Mouse (Mus musculus): ENCODE data around the gene Tmeff1.
"Not testable (repeated sequence)": the region's sequence is repeated elsewhere in the genome, so short reads cannot be mapped to it uniquely, and the experiment has no call there.

Tmeff1 gene

DNA sequence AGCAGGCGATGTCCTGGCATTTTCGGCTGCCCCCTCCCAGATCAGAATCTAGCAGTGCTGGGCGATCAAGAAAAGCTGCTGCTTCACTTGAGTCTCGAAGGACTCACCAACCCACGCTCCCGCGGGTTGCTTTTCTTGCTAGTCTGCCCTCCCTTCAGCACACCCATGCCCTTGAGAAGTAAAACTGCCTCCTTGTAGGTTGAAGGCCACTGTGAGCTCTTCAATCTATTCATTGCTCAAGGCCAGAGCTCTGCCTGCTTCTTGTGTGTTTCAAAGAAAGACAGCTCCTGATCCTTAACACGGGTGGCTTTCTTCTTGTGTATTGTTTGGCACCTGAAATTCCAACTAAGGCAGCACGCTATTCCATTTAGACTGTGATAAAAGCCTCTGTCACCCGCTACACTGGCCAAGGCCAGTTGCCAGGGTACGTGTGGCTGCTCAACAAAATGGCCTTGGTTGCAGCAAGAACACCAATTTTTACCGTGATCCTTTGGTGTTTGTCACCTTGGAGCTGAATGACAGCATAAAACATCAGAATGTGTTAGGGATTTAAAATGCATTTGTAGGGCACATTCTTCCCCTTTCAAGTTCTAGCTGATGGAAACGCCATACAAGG lies 91.7 kb downstream of the Tmeff1 start:
- DNase-seq (ENCODE audit: low spot score in 2 of 2): no peak

DNA sequence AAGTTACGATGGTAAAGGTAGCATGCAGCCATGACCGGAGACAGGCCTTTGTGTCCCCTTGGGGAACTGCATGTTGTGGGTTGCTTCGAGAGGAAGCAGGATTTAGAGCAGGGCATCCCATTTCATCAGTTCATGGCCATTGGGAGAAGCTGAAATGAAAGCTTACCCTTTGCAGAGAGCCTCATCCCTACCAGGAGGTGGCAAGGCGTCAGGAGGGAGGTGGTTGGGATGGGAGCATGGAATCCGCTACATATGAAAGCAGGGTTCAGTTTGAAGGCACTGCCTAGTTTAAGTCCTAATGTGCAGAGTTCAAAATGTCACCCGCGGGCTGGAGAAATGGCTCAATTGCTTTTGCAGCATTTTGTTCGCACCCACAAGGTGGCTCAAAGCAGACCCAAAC lies 92.3 kb downstream of the Tmeff1 start:
- DNase-seq (ENCODE audit: low spot score in 2 of 2): no peak

DNA sequence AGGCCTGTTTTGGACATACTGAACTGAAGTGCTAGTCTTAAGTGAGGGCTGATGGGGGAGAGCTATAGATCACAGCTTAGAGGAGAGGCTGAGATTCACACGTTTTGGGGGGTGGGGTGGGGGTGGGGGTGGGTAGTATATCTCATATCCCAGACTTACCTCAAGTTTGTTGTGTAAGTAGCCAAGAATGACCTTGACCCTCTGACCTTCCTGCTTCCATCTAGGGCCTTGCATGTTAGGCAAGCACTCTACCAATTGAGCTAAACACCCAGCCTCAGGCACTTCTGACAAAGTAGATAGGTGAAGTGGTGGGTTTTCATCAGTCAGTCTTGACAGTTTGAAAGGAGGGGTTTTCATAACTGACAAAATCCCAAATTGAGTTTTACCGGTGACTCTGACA lies 92.8 kb downstream of the Tmeff1 start:
- no peak for DNase-seq (ENCODE audit: low spot score in 2 of 2)

DNA sequence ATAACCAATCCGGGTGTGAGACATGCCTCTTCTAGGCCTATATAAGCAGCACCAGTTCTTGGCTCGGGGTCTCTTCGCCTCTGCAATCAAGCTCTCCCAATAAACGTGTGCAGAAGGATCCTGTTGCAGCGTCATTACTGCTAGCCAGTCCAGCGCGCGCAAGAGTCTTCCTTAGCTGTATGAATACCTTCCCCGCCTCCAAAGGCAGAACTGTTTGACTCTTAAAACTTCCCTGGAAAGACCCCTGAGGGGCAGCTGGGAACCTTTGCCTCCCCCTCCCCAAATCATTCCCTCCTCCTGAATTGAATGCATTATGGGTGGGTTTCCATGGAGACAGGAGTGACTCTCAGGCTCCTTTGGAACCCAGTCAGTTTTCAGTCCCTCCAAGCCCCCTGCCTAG lies 93.8 kb downstream of the Tmeff1 start:
- no peak for DNase-seq (ENCODE audit: low spot score in 2 of 2)

DNA sequence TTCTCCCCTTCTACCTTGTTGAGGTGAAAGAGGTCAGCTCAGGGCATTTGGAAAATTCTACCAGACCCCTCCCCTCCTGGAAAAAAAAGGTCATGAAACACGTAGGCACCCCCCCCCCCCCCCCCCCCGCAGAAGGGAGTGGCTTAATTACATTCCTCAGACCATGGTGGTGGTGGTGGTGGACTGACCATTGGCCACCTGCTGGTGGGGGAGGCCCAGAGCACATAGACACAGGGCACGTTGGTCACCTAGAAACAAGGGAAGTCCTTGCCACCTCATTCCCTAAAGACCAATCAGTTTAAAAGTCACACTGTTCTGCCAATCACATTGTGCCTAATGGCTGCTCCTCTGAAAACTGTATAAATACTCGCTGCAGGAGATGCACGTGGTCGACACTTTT lies 94.8 kb downstream of the Tmeff1 start:
- DNase-seq (ENCODE audit: low spot score in 2 of 2): not testable (repeated sequence)

DNA sequence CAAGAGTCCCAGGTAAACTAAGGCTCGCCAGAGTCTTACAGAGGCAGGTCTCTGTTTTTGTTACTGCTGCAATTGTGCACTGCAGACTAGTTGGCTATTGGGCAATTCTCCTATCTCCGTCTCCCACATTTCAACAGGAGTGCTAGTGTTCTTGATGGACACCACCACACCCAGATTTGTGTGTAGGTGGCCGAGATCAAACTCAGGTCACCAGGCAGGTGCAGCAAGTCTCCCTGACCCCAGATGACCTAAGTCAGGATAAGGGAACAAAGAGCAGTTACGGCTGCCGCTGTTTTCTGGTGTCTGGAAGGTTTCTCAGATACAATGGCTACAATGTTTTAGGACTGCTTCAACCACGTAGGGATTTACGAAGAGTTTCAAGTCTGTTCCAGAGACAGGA lies 95.2 kb downstream of the Tmeff1 start:
- no peak for DNase-seq (ENCODE audit: low spot score in 2 of 2)

DNA sequence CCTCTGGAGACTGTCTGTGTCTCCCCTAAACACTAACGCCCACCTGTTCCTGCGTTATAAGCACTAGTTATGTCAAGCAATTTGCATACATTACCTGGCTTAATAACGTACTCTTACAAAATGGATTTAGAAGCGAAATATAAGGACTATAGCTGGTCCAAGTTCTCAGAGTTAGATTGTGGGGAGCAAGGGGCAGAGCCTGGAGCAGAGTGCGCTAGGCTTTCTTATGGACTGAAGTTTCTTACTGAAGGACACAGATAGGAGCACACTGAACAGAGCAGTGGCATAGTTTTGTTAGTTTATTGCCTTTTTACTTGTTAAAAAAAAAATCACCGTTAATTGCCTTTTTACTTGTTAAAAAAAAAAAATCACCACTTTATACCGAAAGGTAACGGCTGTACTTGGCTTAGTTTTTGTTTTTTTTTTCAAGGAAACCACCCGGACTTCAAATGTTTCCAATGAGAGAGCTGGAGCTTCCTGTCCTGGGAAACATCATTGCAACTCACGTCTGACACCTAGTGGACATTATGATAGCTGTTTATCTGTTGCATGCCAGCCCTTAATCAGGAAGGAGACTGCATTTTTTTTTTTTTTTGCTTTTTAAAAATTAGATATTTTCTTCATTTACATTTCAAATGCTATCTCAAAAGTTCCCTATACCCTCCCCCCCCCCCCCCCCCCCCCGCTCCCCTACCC lies 95.8 kb downstream of the Tmeff1 start:
- DNase-seq (ENCODE audit: low spot score in 2 of 2): no peak

DNA sequence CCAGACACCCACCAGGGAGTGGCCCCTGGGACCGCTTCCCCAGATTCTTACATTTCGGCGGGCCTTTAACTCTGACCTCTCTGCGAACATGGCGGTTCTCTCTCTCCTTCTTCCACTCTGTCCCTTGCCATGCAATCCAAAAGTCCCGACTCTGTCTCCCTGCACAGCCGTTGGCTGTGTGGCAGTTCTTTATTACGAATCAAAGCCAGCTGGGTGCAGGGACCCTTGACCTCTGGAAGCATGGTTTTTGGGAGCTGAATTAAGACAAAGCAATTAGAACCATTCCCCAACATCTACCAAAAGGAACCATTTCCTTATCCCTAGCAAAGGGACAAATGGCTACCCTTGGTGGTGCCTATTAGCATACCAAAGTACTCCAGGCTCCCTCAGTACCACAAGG lies 98.2 kb downstream of the Tmeff1 start:
- DNase-seq (ENCODE audit: low spot score in 2 of 2): no peak

DNA sequence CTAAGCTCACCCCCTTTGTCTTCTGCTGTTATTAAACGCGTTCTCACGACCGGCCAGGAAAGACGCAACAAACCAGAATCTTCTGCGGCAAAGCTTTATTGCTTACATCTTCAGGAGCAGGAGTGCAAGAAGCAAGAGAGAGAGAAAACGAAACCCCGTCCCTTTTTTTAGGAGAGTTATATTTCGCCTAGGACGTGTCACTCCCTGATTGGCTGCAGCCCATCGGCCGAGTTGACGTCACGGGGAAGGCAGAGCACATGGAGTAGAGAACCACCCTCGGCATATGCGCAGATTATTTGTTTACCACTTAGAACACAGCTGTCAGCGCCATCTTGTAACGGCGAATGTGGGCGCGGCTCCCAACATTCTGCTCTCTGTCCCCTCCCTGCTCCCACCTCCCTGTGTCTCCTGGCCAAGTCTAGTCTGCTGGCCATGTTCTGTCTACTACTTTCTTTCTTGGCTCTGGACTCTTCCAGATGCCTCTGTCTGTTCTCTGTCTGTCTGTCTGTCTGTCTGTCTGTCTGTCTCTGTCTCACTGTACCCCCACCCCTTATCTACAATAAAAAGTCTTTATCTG lies 98.7 kb downstream of the Tmeff1 start:
- not testable (repeated sequence) for DNase-seq (ENCODE audit: low spot score in 2 of 2)

DNA sequence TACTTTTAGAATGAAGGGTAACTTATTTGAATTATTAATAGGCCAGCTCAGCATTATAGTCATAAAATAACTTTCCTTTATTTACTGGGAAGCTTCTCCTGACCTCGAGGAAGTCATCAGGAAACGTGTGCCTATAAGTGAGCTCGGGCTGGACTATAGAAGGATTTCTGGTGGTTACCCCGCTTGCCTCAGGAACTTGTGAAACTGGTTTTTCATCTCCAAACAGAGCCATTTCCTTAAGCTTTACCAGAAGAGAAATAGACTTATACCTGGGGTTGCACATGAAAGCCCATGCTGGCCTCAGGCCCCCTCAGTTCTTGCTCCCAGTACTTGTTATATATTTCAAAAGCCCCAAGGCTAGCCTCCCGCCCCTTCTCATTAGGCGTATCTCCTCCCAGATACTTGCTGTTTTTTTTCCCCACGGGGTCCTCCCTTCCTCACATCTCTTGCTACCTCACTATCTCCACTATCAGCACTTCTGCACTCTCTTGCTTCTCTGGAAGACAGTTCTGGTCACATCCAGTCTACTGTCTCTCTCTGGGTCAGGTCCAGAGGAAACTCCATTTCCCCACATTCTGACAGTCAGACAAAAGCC lies 99.7 kb downstream of the Tmeff1 start:
- no peak for DNase-seq (ENCODE audit: low spot score in 2 of 2)

DNA sequence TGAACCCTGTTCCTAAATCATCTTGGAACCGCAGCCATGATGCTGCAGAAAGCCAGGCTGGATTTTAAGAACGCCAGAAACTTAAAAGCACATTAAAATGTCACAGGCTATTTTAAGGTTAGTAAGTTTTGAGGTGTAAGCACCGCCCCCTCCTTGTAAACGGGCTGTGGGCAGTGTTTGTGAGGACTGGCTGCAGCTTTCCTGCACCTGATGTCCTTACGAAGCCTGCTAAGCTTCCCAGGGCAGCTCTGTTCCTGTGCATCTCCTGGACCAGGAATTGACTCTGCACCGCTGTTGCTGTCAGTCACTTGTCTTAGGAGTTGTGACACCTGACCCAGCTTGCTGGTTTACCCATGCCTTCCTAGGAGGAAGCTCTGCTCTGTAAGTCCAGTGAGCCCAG lies 103.2 kb downstream of the Tmeff1 start:
- DNase-seq (ENCODE audit: low spot score in 2 of 2): no peak

DNA sequence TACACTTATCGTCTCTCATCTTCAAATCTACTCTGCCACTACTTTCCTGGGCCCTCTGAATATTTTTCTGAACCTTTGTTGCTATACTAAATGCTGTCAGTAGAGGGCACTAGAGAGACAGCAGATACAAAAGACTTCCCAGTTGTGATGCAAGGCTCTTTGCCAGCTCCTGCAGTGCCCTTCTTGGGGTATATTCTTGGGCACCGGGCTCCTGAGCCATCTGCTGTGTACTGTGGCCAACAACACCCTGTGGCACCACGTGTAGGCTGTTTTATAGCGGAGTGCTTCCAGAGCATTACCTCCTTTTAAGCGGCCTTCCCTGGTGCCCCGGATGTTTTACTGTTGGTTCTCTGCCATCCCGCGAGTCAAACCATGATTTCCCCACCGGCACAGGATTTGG lies 105.7 kb downstream of the Tmeff1 start:
- no peak for DNase-seq (ENCODE audit: low spot score in 2 of 2)

DNA sequence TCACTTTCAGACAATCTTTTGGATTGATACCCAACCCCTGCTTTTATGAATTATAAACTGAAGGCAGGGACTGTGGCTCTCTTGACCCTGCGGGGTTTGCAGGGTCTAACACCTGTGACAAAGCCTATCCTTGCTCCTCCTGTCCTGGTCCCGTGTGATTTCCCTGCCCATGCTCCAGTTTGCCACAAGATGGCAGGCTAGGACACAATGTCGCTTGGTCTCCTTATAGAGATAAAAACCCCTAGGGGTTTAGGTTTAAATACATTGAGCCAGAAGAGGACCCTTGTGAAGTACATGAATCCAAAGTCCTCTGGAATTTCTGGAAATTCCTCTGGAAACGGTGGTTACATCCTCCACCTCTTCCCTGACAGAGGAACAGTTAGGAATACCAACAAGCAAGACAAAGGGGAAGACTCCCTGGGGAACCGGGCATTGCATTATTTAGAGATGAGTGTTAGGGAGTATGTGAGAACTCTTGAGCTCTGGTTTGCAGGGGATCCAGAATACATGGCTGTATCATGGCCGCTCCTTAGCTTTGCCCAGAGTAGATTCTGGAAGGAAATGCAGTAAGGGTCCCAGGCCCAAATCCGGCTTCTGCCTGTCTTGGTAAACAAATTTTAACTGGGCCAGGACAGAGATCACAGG lies 106.9 kb downstream of the Tmeff1 start:
- no peak for DNase-seq (ENCODE audit: low spot score in 2 of 2)

DNA sequence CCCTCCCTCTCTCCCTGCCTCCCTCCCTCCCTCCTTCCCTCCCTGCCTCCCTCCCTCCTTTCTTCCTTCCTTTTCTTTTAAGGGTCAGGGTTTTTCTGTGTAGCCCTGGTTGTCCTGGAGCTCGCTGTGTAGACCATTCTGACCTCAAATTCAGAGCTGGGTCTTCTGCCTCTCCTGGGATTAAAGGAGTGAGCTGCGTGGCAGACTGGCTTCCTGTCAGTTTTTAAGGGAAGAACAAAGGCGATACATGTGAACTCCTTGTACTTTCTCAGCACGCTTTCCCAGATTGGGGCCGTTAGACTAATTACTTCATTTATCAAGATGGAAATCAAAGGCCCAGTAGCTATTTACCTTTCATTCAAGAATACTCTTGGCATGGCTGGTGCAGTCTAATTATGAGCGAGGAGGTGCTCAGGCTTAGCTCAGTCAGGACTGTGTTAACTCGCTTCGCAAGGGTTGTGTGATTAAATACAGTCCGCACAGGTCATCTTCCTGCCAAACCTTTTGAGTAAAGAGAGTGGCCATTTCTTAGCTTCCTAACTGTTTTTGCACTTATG lies 107.8 kb downstream of the Tmeff1 start:
- no peak for DNase-seq (ENCODE audit: low spot score in 2 of 2)

DNA sequence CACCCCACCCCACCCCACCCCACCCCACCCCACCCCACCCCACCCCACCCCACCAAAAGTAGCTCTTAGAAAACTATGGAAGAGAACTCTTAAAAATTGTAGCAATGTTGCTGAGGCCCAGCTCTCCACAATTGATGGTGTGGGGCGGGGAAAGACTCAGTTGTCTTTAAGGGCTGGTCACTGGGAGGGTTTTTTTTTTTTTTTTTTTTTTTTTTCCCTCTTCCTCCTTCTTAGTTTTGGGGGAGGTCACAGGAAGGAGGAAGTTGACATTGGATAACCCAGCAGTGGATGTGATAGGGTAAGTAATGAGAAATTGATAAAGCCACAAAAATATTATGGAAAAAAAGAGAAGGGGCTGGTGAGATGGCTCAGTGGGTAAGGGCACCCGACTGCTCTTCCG lies 111.7 kb downstream of the Tmeff1 start:
- no peak for DNase-seq (ENCODE audit: low spot score in 2 of 2)

DNA sequence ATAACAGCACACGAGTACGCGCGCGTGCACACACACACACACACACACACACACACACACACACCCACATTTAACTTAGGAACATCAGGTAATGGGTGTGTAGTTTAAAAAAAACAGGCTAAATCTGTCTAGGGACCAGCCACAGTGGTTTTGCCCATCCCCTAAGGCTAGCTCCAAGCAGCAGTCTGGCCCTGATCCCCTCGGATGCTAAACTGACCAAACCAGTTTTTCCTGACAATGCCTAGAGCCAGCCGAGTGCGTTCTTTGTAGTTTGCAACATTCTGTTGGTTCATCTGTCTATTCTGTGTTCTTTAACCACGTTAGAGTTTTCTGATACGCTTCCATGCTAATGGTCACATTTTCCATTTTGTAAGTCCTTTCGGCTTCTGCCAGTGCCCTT lies 112.3 kb downstream of the Tmeff1 start:
- DNase-seq (ENCODE audit: low spot score in 2 of 2): no peak

Measured in spleen, postnatal 4 days (tissue).